Mouse (Mus musculus) granulocyte monocyte progenitor cell, adult 5-6 weeks (primary cell): ENCODE measurements around the gene Gm28053. TPM values are rescaled to one million over a fixed set of nuclear protein-coding genes. Genes with fewer than 3 reads are reported as not detected.

Experiments
- ATAC-seq: replicated peaks from 2 replicates; pipeline ENCODE4 v1.8.0; 2016; ENCODE audit warnings: mild to moderate bottlenecking, moderate TSS enrichment, inconsistent platforms; ENCODE audit not compliant: poor library complexity, severe bottlenecking
- total RNA-seq, 2 experiments: library from RNA; stranded (forward) in 1 of 2; stranded (reverse) in 1 of 2; fragments of 200-712, 200-1000 nt in 1 of 2; fragments of >200 nt in 1 of 2; fragmentation: Nextera tagmentation in 1 of 2; gene quantifications; 2 replicates each; pipeline ENCODE4 v1.2.3; 2014 to 2017

The Gm28053 gene
- total RNA-seq, 2 experiments from 2014 or later, result 11.1 TPM; not detected in 1

DNA sequence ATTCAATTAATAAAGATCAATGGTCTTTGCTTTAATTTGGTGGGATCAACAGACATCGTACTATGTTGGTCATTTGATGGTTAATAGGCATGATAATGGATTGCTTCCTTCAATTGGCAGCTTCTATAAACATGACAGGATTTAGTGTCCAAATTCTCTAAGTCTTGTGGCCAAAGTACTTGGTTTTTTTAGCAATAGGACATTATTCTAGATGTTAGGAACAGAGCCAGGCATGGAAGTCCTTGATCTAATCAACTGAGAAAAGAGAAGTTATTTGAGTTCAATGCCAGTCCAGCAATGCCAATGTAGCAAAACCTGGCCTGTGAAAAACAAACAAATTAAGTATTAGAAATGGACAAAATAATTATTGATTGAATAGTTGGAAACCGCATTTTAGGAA, 67.2 kb downstream of the Gm28053 start:
- no peak for ATAC-seq

DNA sequence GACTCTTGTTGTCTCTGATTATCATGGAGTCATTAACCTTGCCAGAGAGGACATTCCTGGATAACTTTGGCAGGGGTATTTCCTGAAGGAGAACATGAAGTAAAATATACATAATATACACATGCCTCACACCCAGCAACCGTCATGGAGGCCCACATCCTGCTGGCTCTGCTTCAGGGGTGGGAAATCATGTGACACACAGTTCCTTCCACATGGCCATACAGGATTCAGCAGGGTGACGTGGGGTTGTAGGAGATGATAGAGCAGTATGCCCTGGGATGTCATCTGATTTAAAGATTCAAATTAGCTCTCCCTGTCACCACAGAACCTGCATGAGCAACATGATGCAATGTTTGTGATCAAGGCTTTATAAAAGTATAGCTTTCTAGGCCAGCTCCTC, 69.5 kb downstream of the Gm28053 start:
- ATAC-seq, result no peak

DNA sequence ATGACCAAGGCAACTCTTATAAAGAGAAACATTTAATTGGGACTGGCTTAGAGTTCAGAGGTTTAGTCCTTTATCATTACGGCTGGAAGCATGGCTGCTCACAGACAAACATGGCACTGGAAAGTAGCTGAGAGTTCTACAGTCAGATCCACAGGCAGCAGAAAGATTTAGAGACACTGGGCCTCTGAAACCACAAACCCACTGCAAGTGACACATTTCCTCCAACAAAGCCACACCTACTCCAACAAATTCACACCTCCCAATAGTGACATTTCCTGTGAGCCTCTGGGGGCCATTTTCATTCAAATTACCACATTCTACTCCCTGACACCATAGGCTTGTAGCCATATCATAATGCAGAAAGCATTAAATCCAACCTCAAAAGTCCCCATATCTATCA, 83.5 kb downstream of the Gm28053 start:
- peak; percentile 65 for ATAC-seq

Other genes starting within 250 kb of the Gm28053 start
- not detected in 2 replicates for gene Atp6v0e2, start 181.0 kb upstream of the Gm28053 start, total RNA-seq (2014; fragmentation: Nextera tagmentation)
- gene Atp6v0e2, start 181.0 kb upstream of the Gm28053 start, total RNA-seq (2017), result not detected in 2 replicates
- 11.3 and 12.5 TPM in 2 replicates for gene Lrrc61, start 163.8 kb upstream of the Gm28053 start, total RNA-seq (2014; fragmentation: Nextera tagmentation)
- 5.4 and 7.3 TPM in 2 replicates for gene Lrrc61, start 163.8 kb upstream of the Gm28053 start, total RNA-seq (2017)
- gene Rarres2, start 145.8 kb upstream of the Gm28053 start, total RNA-seq (2014; fragmentation: Nextera tagmentation), result not detected in 2 replicates
- gene Rarres2, start 145.8 kb upstream of the Gm28053 start, total RNA-seq (2017), result not detected in 2 replicates
- gene Gm45021, start 129.0 kb upstream of the Gm28053 start, total RNA-seq (2014; fragmentation: Nextera tagmentation), result not detected in 2 replicates
- not detected in 2 replicates for gene Gm45021, start 129.0 kb upstream of the Gm28053 start, total RNA-seq (2017)
- 15.2 and 18.8 TPM in 2 replicates for gene Repin1, start 124.7 kb upstream of the Gm28053 start, total RNA-seq (2014; fragmentation: Nextera tagmentation)
- 10.6 and 12.0 TPM in 2 replicates for gene Repin1, start 124.7 kb upstream of the Gm28053 start, total RNA-seq (2017)
- not detected in 2 replicates for gene Gm44965, start 124.7 kb upstream of the Gm28053 start, total RNA-seq (2014; fragmentation: Nextera tagmentation)
- gene Gm44965, start 124.7 kb upstream of the Gm28053 start, total RNA-seq (2017), result not detected in 2 replicates
- gene Zfp775, start 116.5 kb upstream of the Gm28053 start, total RNA-seq (2014; fragmentation: Nextera tagmentation), result 2.2 TPM in 1 of 2 replicates, not detected in the other
- 0.99 and 1.7 TPM in 2 replicates for gene Zfp775, start 116.5 kb upstream of the Gm28053 start, total RNA-seq (2017)
- 1.3 TPM in 1 of 2 replicates, not detected in the other for gene AI854703, start 91.8 kb upstream of the Gm28053 start, total RNA-seq (2014; fragmentation: Nextera tagmentation)
- 0.05 and 0.13 TPM in 2 replicates for gene AI854703, start 91.8 kb upstream of the Gm28053 start, total RNA-seq (2017)
- not detected in 2 replicates for gene Gimap8, start 71.4 kb upstream of the Gm28053 start, total RNA-seq (2014; fragmentation: Nextera tagmentation)
- gene Gimap8, start 71.4 kb upstream of the Gm28053 start, total RNA-seq (2017), result 0.34 and 0.72 TPM in 2 replicates
- gene Gimap9, start 42.5 kb upstream of the Gm28053 start, total RNA-seq (2014; fragmentation: Nextera tagmentation), result 8.3 and 10.3 TPM in 2 replicates
- gene Gimap9, start 42.5 kb upstream of the Gm28053 start, total RNA-seq (2017), result 9.4 and 16.1 TPM in 2 replicates
- gene Gimap4, start 34.1 kb upstream of the Gm28053 start, total RNA-seq (2014; fragmentation: Nextera tagmentation), result not detected in 2 replicates
- 0.60 and 1.3 TPM in 2 replicates for gene Gimap4, start 34.1 kb upstream of the Gm28053 start, total RNA-seq (2017)
- gene Gimap6, start 10.4 kb upstream of the Gm28053 start, total RNA-seq (2014; fragmentation: Nextera tagmentation), result 0.58 and 1.4 TPM in 2 replicates
- 4.1 and 6.3 TPM in 2 replicates for gene Gimap6, start 10.4 kb upstream of the Gm28053 start, total RNA-seq (2017)
- gene Gimap7, start within 50 bp of the Gm28053 start, total RNA-seq (2014; fragmentation: Nextera tagmentation), result not detected in 2 replicates
- gene Gimap7, start within 50 bp of the Gm28053 start, total RNA-seq (2017), result not detected in 2 replicates
- gene Gimap1, start 20.4 kb downstream of the Gm28053 start, total RNA-seq (2014; fragmentation: Nextera tagmentation), result 0.43 and 3.1 TPM in 2 replicates
- gene Gimap1, start 20.4 kb downstream of the Gm28053 start, total RNA-seq (2017), result 0.93 and 2.0 TPM in 2 replicates
- 0.75 TPM in 1 of 2 replicates, not detected in the other for gene Gimap5, start 27.6 kb downstream of the Gm28053 start, total RNA-seq (2014; fragmentation: Nextera tagmentation)
- 0.09 TPM in 1 of 2 replicates, not detected in the other for gene Gimap5, start 27.6 kb downstream of the Gm28053 start, total RNA-seq (2017)
- gene Gimap3, start 52.2 kb downstream of the Gm28053 start, total RNA-seq (2014; fragmentation: Nextera tagmentation), result not detected in 2 replicates
- 0.34 TPM in 1 of 2 replicates, not detected in the other for gene Gimap3, start 52.2 kb downstream of the Gm28053 start, total RNA-seq (2017)
- gene Tmem176a, start 122.3 kb downstream of the Gm28053 start, total RNA-seq (2014; fragmentation: Nextera tagmentation), result 36.2 and 69.4 TPM in 2 replicates
- gene Tmem176a, start 122.3 kb downstream of the Gm28053 start, total RNA-seq (2017), result 18.9 and 45.3 TPM in 2 replicates
- gene Tmem176b, start 122.9 kb downstream of the Gm28053 start, total RNA-seq (2014; fragmentation: Nextera tagmentation), result 127 TPM in 2 replicates
- gene Tmem176b, start 122.9 kb downstream of the Gm28053 start, total RNA-seq (2017), result 88.4 and 105 TPM in 2 replicates
- 0.41 and 1.8 TPM in 2 replicates for gene Aoc1, start 154.3 kb downstream of the Gm28053 start, total RNA-seq (2014; fragmentation: Nextera tagmentation)
- 0.69 TPM in 1 of 2 replicates, not detected in the other for gene Aoc1, start 154.3 kb downstream of the Gm28053 start, total RNA-seq (2017)
- not detected in 2 replicates for gene 1600015I10Rik, start 211.3 kb downstream of the Gm28053 start, total RNA-seq (2014; fragmentation: Nextera tagmentation)
- not detected in 2 replicates for gene 1600015I10Rik, start 211.3 kb downstream of the Gm28053 start, total RNA-seq (2017)